Mouse (Mus musculus) yolk sac, embryonic 10.5 days (tissue): Measurements from ENCODE around the gene Acot2.
A peak's percentile ranks its signal among the peaks of the same experiment; 100 is the strongest.
"Not testable (repeated sequence)": the region's sequence is repeated elsewhere in the genome, so short reads cannot be mapped to it uniquely, and the experiment has no call there.

ENCODE experiments used
- DNase-seq: peaks from one replicate; pipeline ENCODE4 v3.0.0-alpha.2; 2017; ENCODE audit warnings: low spot score

Gene Acot2

GRCm38 (mm10) chr12:83998341-83999107 lies 10.9 kb downstream of the Acot2 start:
- DNase-seq: no peak

GRCm38 (mm10) chr12:83999237-83999636 lies 11.6 kb downstream of the Acot2 start:
- peak; percentile 82 for DNase-seq

GRCm38 (mm10) chr12:84000418-84000817 lies 12.8 kb downstream of the Acot2 start:
- DNase-seq: no peak

GRCm38 (mm10) chr12:84003866-84004265 lies 16.2 kb downstream of the Acot2 start:
- no peak for DNase-seq

- DNase-seq: no peak
Measured at GRCm38 (mm10) chr12:84008251-84008650, 20.6 kb downstream of the Acot2 start.

- no peak for DNase-seq
Measured at GRCm38 (mm10) chr12:84008729-84009128, 21.1 kb downstream of the Acot2 start.

- DNase-seq: peak; percentile 90
Measured at GRCm38 (mm10) chr12:84009171-84009965, 21.7 kb downstream of the Acot2 start, which contains the start of gene Acot1. Acot1 (plus strand) TSS chr12:84009490.

GRCm38 (mm10) chr12:84010201-84010600 lies 22.5 kb downstream of the Acot2 start:
- DNase-seq: no peak

- DNase-seq: no peak
Measured at GRCm38 (mm10) chr12:84011251-84012040, 23.8 kb downstream of the Acot2 start.

- DNase-seq: no peak
Measured at GRCm38 (mm10) chr12:84013130-84013529, 25.5 kb downstream of the Acot2 start.

- no peak for DNase-seq
Measured at GRCm38 (mm10) chr12:84013701-84014100, 26.0 kb downstream of the Acot2 start.

GRCm38 (mm10) chr12:84020528-84020927 lies 32.9 kb downstream of the Acot2 start:
- peak; percentile 88 for DNase-seq

GRCm38 (mm10) chr12:84022266-84022665 lies 34.6 kb downstream of the Acot2 start:
- DNase-seq: not testable (repeated sequence)

- peak; percentile 75 for DNase-seq
Measured at GRCm38 (mm10) chr12:84023052-84023745, 35.5 kb downstream of the Acot2 start.

GRCm38 (mm10) chr12:84025888-84026287 lies 38.2 kb downstream of the Acot2 start:
- no peak for DNase-seq

GRCm38 (mm10) chr12:84028328-84028727 lies 40.7 kb downstream of the Acot2 start:
- DNase-seq: not testable (repeated sequence)

- not testable (repeated sequence) for DNase-seq
Measured at GRCm38 (mm10) chr12:84029043-84029442, 41.4 kb downstream of the Acot2 start.

- peak; percentile 67 for DNase-seq
Measured at GRCm38 (mm10) chr12:84030659-84031332, 43.1 kb downstream of the Acot2 start.

GRCm38 (mm10) chr12:84032854-84033253 lies 45.2 kb downstream of the Acot2 start:
- DNase-seq: no peak

- not testable (repeated sequence) for DNase-seq
Measured at GRCm38 (mm10) chr12:84033302-84033701, 45.6 kb downstream of the Acot2 start.

- no peak for DNase-seq
Measured at GRCm38 (mm10) chr12:84034108-84034507, 46.4 kb downstream of the Acot2 start.
